Mouse (Mus musculus) c-Kit-positive CD71-negative TER-119-negative erythroid progenitor cells, embryonic 14.5 days (primary cell): Measurements from ENCODE around the gene Gm5148.

Experiments used
- DNase-seq: peaks from one replicate; pipeline ENCODE4 v3.0.0-alpha.2; 2013; ENCODE audit warnings: low read depth

The Gm5148 gene

GRCm38 (mm10) chr3:37724171-37724804 lies at the start of gene Gm5148:
Gene Gm5148 (minus strand): TSS chr3:37724490.
- no peak for DNase-seq

- no peak for DNase-seq
Measured at GRCm38 (mm10) chr3:37770951-37771350, 46.7 kb upstream of the Gm5148 start.

- no peak for DNase-seq
Measured at GRCm38 (mm10) chr3:37769268-37769756, 45.0 kb upstream of the Gm5148 start.

- DNase-seq = no peak
Measured at GRCm38 (mm10) chr3:37767147-37768015, 43.1 kb upstream of the Gm5148 start.

- DNase-seq = no peak
Measured at GRCm38 (mm10) chr3:37766628-37767027, 42.3 kb upstream of the Gm5148 start.

GRCm38 (mm10) chr3:37765971-37766370 lies 41.7 kb upstream of the Gm5148 start:
- no peak for DNase-seq

- DNase-seq = no peak
Measured at GRCm38 (mm10) chr3:37765275-37765674, 41.0 kb upstream of the Gm5148 start.

GRCm38 (mm10) chr3:37762303-37762702 lies 38.0 kb upstream of the Gm5148 start:
- no peak for DNase-seq

- no peak for DNase-seq
Measured at GRCm38 (mm10) chr3:37761741-37762140, 37.5 kb upstream of the Gm5148 start.

GRCm38 (mm10) chr3:37760866-37761265 lies 36.6 kb upstream of the Gm5148 start:
- no peak for DNase-seq

GRCm38 (mm10) chr3:37758611-37759322 lies 34.5 kb upstream of the Gm5148 start:
- no peak for DNase-seq

GRCm38 (mm10) chr3:37758124-37758523 lies 33.8 kb upstream of the Gm5148 start:
- no peak for DNase-seq

GRCm38 (mm10) chr3:37757613-37758012 lies 33.3 kb upstream of the Gm5148 start:
- DNase-seq = no peak

GRCm38 (mm10) chr3:37756005-37756404 lies 31.7 kb upstream of the Gm5148 start:
- DNase-seq = no peak

GRCm38 (mm10) chr3:37754639-37755038 lies 30.3 kb upstream of the Gm5148 start:
- no peak for DNase-seq

- DNase-seq = no peak
Measured at GRCm38 (mm10) chr3:37753148-37753547, 28.9 kb upstream of the Gm5148 start.

- DNase-seq = no peak
Measured at GRCm38 (mm10) chr3:37748002-37748733, 23.9 kb upstream of the Gm5148 start.

- no peak for DNase-seq
Measured at GRCm38 (mm10) chr3:37747258-37748001, 23.1 kb upstream of the Gm5148 start.

GRCm38 (mm10) chr3:37744050-37744449 lies 19.8 kb upstream of the Gm5148 start:
- no peak for DNase-seq

- no peak for DNase-seq
Measured at GRCm38 (mm10) chr3:37739996-37740395, 15.7 kb upstream of the Gm5148 start.
